Comparison of ENCODE assay signal across 24 mouse cellular contexts in genomic region chr16:22182286-22182685, GRCm38 (mm10).
"Had no signal": no experiment of that assay in that cellular context is flagged by ENCODE, and none has a peak within 500 bp of the region (broad histone marks: within the 10 kb centered on the region; RNA-seq: fewer than 3 reads in every experiment).

No protein-coding gene starts in this region.

- H3K9me3 ChIP-seq: heart, embryonic 12.5 days; hindbrain, embryonic 10.5 days; hindbrain, embryonic 13.5 days; hindbrain, embryonic 15.5 days; limb, embryonic 13.5 days; limb, embryonic 15.5 days; liver, embryonic 12.5 days had no signal

- H3K4me3 ChIP-seq: gastrocnemius, adult 2 months; heart, adult 2 months; heart, embryonic 12.5 days; hindbrain, embryonic 10.5 days; hindbrain, embryonic 13.5 days; hindbrain, embryonic 15.5 days; limb, embryonic 13.5 days; limb, embryonic 15.5 days; liver, embryonic 12.5 days had no signal

- H3K27ac ChIP-seq: gastrocnemius, adult 2 months; heart, adult 2 months; hindbrain, embryonic 10.5 days; hindbrain, embryonic 13.5 days; hindbrain, embryonic 15.5 days; hindbrain, postnatal 0 days; limb, embryonic 13.5 days; limb, embryonic 15.5 days; liver, embryonic 12.5 days; liver, embryonic 14.5 days had no signal

- H3K9ac ChIP-seq: heart, embryonic 12.5 days; hindbrain, embryonic 13.5 days; hindbrain, embryonic 15.5 days; limb, embryonic 13.5 days; limb, embryonic 15.5 days; liver, embryonic 12.5 days; liver, embryonic 14.5 days had no signal

- H3K4me2 ChIP-seq: heart, embryonic 12.5 days; hindbrain, embryonic 13.5 days; hindbrain, embryonic 15.5 days; limb, embryonic 13.5 days; limb, embryonic 15.5 days; liver, embryonic 12.5 days had no signal

- H3K4me1 ChIP-seq: heart, embryonic 12.5 days; hindbrain, embryonic 10.5 days; hindbrain, embryonic 13.5 days; hindbrain, embryonic 15.5 days; limb, embryonic 13.5 days; limb, embryonic 15.5 days; liver, embryonic 12.5 days had no signal

- DNase-seq: gastrocnemius, adult 2 months; gastrocnemius, postnatal 10 days; gastrocnemius, postnatal 25 days; heart, adult 2 months; heart, postnatal 10 days; heart, postnatal 4 days; kidney, adult 18-20 months; kidney, adult 8-10 months; kidney, postnatal 10 days; kidney, postnatal 25 days; kidney, postnatal 4 days; layer of hippocampus, adult 9-11 months; layer of hippocampus, postnatal 36 days; left cerebral cortex, postnatal 4 days had no signal

- H3K36me3 ChIP-seq: heart, embryonic 12.5 days; hindbrain, embryonic 10.5 days; hindbrain, embryonic 13.5 days; hindbrain, embryonic 15.5 days; limb, embryonic 13.5 days; limb, embryonic 15.5 days; liver, embryonic 12.5 days had no signal

- ATAC-seq: hindbrain, postnatal 0 days; intestine, embryonic 16.5 days; liver, embryonic 12.5 days had no signal

- H3K27me3 ChIP-seq: heart, embryonic 12.5 days; hindbrain, embryonic 13.5 days; hindbrain, embryonic 15.5 days; limb, embryonic 13.5 days; limb, embryonic 15.5 days; liver, embryonic 12.5 days had no signal
